Mouse (Mus musculus): ENCODE data around the gene Mmp14. TPM values are rescaled to one million over a fixed set of nuclear protein-coding genes. Genes with fewer than 3 reads are reported as not detected.

The Mmp14 gene
- polyA plus RNA-seq (2012; ENCODE audit: insufficient read depth, insufficient read length, low replicate concordance, missing spikeins), result not detected in 2 replicates

DNA sequence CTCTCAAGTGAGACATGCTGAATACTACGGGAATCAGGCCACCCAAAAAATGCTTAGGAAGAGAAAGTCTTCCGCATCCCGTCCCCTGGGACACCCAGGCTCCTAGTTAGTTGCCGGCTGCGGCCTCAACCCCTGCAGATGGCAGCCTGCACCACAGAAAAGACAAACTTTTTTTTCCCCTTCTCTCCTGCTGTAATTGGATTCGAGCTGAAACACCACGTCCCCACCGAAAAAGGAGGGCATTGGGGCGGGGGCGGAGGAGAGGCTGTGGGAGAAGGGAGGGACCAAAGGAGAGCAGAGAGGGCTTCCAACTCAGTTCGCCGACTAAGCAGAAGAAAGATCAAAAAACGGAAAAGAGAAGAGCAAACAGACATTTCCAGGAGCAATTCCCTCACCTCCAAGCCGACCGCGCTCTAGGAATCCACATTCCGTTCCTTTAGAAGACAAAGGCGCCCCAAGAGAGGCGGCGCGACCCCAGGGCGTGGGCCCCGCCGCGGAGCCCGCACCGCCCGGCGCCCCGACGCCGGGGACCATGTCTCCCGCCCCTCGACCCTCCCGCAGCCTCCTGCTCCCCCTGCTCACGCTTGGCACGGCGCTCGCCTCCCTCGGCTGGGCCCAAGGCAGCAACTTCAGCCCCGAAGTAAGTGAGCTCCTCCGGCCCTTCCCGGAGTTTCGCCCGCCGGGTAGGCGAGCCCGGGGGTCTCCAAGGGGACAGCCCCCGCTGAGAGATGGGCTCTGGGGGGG lies at the start of gene Mmp14:
Gene Mmp14, plus strand, starts transcription at position 279 of the 744 bp plus-strand sequence.
- peaks cover 18% of the 10 kb centered on the region for H3K4me1 ChIP-seq (ENCODE audit: control insufficient read depth, insufficient read depth, low read length)
- 1% methylated on average over 49 of the region's 49 CpGs for WGBS
- TF ChIP-seq CTCF (IDR thresholded peaks at IDR 0.05; ENCODE audit: insufficient read depth, low read depth, low read length) (no peak), POLR2A (IDR thresholded peaks at IDR 0.05; ENCODE audit: insufficient read depth, low read depth, low read length) (no peak)
- H3K4me3 ChIP-seq (ENCODE audit: insufficient read depth, low read depth, low read length), result peak within 1 kb of the TSS; percentile 46
- peak within 1 kb of the TSS; percentile 26; the same call in 1 of the 2 replicates for H3K27ac ChIP-seq (ENCODE audit: insufficient read depth, low read depth, low read length)

DNA sequence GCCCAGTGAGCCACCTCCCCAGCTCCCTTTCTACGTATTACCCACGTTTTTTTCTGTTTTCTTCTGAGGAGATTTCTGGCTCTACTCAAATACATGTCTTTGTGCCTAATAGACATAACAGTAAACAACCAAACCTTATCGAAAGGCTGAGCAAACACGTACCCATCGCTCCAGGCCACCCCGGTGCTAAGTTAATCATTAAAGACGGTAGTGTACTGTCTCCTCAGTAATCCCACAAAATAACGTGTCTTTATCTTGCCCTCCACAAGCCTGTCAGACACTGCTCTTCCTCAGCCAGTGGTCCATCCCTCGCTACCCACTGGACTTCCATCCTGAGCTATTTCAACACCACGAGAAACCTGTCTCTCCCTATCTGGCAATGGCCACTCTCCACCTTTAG lies 49.6 kb upstream of the Mmp14 start:
- Histone ChIP-seq H3K27ac (ENCODE audit: insufficient read depth, low read depth, low read length) (no peak overlapping the region), H3K4me3 (ENCODE audit: insufficient read depth, low read depth, low read length) (no peak overlapping the region), H3K4me1 (ENCODE audit: control insufficient read depth, insufficient read depth, low read length) (no peaks in the 10 kb centered on the region)
- TF ChIP-seq CTCF (IDR thresholded peaks at IDR 0.05; ENCODE audit: insufficient read depth, low read depth, low read length) (no peak), POLR2A (IDR thresholded peaks at IDR 0.05; ENCODE audit: insufficient read depth, low read depth, low read length) (no peak)
- WGBS, result 82% methylated on average over 10 of the region's 10 CpGs

DNA sequence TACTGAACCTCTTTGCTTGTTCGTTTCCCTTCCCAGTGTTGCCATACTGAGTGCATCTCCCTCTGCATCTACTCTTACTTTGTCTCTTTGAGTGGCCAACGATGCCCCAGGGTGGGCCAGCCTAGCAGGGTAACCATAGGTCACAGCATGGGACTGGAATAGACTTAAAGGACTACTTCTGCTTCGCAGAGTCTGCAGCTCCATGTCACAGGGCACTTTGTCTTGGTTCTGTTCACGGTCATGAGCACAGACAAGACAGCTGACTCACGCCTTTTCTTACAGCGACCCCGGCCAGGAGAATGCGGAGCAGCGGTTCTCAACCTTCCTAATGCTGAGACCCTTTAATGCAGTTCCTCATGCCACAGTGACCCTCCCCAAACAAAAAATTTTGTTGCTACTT lies 48.8 kb upstream of the Mmp14 start:
- no peaks in the 10 kb centered on the region for H3K4me1 ChIP-seq (ENCODE audit: control insufficient read depth, insufficient read depth, low read length)
- WGBS, result 60% methylated on average over 9 of the region's 9 CpGs
- TF ChIP-seq CTCF (IDR thresholded peaks at IDR 0.05; ENCODE audit: insufficient read depth, low read depth, low read length), result no peak
- TF ChIP-seq POLR2A (IDR thresholded peaks at IDR 0.05; ENCODE audit: insufficient read depth, low read depth, low read length), result no peak
- H3K27ac ChIP-seq (ENCODE audit: insufficient read depth, low read depth, low read length), result no peak overlapping the region
- H3K4me3 ChIP-seq (ENCODE audit: insufficient read depth, low read depth, low read length), result no peak overlapping the region

DNA sequence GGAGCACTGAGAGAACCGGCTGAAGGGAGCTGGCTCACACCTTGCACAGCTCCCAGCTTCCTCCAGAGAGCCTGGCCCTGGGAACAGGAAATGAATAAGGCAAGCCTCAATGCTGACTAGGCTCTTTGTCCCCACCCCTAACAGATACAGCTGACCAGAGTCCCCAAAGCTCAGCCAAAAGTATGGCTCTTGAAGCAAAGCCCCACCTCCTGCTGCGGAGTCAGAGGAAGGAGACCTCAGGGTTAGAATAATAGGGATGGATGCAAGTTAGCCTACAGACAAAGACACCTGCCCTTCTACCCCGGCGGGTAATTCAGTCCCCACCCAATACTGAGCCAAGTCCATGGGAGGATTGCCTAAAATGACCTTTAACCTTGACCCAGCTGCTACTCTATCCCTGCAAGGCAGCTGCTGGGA lies 48.0 kb upstream of the Mmp14 start:
- WGBS, result 36% methylated on average over 4 of the region's 4 CpGs
- H3K27ac ChIP-seq (ENCODE audit: insufficient read depth, low read depth, low read length), result no peak overlapping the region
- no peaks in the 10 kb centered on the region for H3K4me1 ChIP-seq (ENCODE audit: control insufficient read depth, insufficient read depth, low read length)
- no peak overlapping the region for H3K4me3 ChIP-seq (ENCODE audit: insufficient read depth, low read depth, low read length)
- TF ChIP-seq CTCF (IDR thresholded peaks at IDR 0.05; ENCODE audit: insufficient read depth, low read depth, low read length), result no peak
- no peak for TF ChIP-seq POLR2A (IDR thresholded peaks at IDR 0.05; ENCODE audit: insufficient read depth, low read depth, low read length)

DNA sequence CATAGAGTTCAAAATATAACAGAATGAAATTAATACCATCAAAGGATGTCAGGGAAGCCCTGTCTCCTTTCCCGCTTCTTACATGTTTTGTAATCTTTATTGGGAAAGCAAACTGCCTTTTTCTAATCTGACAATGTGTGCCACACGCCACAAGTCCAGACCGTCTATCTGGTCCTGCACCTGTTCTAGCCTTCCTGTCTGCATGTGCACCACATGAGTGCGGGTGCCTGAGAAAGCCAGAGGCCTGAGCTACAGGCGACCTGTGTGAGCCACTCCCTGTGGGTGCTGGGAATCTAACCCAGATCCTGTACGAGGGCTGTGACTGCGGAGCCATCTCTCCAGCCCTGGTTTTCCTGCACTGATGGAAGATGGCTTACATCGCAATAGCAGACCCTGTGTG lies 47.0 kb upstream of the Mmp14 start:
- no peak for TF ChIP-seq CTCF (IDR thresholded peaks at IDR 0.05; ENCODE audit: insufficient read depth, low read depth, low read length)
- no peak for TF ChIP-seq POLR2A (IDR thresholded peaks at IDR 0.05; ENCODE audit: insufficient read depth, low read depth, low read length)
- Histone ChIP-seq H3K4me3 (ENCODE audit: insufficient read depth, low read depth, low read length) (no peak overlapping the region), H3K27ac (ENCODE audit: insufficient read depth, low read depth, low read length) (no peak overlapping the region), H3K4me1 (ENCODE audit: control insufficient read depth, insufficient read depth, low read length) (no peaks in the 10 kb centered on the region)
- whole genome bisulfite sequencing, result 96% methylated on average over 8 of the region's 8 CpGs

DNA sequence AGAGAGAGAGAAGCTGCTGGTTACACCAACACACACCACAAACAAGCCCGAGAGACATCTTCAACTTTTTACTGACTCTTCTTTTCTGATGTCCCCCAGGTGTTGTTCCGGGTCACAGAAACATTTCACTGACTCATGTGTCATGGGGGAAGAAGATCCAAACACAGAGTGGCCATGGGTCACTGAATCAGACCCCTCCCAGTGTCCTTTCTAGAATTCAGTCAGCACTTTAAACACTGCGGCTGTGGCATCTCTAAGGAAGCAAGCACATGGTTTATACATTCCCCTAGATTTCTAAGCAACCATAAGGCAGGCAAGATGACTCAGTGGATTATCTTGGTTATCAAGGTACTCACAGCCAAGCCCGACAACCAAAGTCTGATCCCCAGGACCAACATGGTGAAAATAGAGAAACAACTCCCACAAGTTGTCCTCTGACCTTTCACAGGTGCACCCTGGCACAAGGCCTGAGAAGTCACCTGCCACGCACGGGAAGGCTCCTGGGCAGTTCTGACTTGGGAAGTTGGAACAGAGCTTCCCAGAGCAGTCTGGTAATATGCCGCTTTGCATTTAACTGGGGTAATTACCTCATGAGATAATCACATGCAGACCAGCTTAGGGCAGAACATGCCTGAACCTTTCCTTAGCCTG lies 45.3 kb upstream of the Mmp14 start:
- Histone ChIP-seq H3K4me1 (ENCODE audit: control insufficient read depth, insufficient read depth, low read length) (no peaks in the 10 kb centered on the region), H3K4me3 (ENCODE audit: insufficient read depth, low read depth, low read length) (no peak overlapping the region), H3K27ac (ENCODE audit: insufficient read depth, low read depth, low read length) (no peak overlapping the region)
- 91% methylated on average over 7 of the region's 7 CpGs for WGBS
- no peak for TF ChIP-seq POLR2A (IDR thresholded peaks at IDR 0.05; ENCODE audit: insufficient read depth, low read depth, low read length)
- no peak for TF ChIP-seq CTCF (IDR thresholded peaks at IDR 0.05; ENCODE audit: insufficient read depth, low read depth, low read length)

DNA sequence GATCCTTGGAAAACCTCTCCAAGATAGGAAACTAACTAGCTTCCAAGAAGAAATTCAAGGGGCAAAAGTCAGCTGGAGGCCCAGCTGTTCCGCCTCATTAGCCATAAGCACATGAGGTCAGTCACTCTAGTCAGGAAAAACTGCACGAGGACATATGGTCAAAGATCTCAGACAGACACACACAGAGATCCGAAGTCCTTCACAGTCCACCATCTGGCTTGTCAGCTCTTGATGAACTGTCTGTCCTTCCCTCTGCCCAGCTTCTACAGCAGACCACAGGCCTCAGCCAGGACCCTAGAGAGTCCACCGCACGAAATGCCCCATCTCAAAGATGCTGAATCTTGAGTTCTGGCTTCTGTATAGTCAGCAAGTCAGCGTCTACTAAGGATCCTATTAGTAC lies 43.9 kb upstream of the Mmp14 start:
- no peak overlapping the region for H3K4me3 ChIP-seq (ENCODE audit: insufficient read depth, low read depth, low read length)
- H3K4me1 ChIP-seq (ENCODE audit: control insufficient read depth, insufficient read depth, low read length), result no peaks in the 10 kb centered on the region
- TF ChIP-seq POLR2A (IDR thresholded peaks at IDR 0.05; ENCODE audit: insufficient read depth, low read depth, low read length) (no peak), CTCF (IDR thresholded peaks at IDR 0.05; ENCODE audit: insufficient read depth, low read depth, low read length) (no peak)
- H3K27ac ChIP-seq (ENCODE audit: insufficient read depth, low read depth, low read length), result no peak overlapping the region
- 89% methylated on average over 6 of the region's 6 CpGs for WGBS

DNA sequence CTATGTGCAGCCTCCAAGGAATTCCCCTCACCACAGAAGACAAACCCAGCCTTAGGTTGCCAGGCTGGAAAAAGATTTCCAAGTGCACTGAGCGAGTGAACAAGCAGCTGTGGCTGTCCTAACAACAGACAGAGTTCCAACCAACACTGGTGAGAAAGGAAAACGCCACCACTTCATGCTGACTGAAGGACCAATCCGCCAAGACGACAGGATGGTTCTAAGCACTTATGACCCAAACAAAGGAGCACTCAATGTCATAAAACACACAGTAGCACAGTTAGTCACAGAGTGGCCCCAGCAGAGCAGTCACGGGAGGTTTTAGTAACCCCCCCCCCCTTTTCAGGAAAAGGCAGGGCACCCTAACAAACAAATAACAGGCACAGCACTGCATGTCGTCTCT lies 40.6 kb upstream of the Mmp14 start:
- Histone ChIP-seq H3K27ac (ENCODE audit: insufficient read depth, low read depth, low read length) (no peak overlapping the region), H3K4me1 (ENCODE audit: control insufficient read depth, insufficient read depth, low read length) (no peaks in the 10 kb centered on the region), H3K4me3 (ENCODE audit: insufficient read depth, low read depth, low read length) (no peak overlapping the region)
- WGBS, result 47% methylated on average over 6 of the region's 6 CpGs
- TF ChIP-seq CTCF (IDR thresholded peaks at IDR 0.05; ENCODE audit: insufficient read depth, low read depth, low read length) (no peak), POLR2A (IDR thresholded peaks at IDR 0.05; ENCODE audit: insufficient read depth, low read depth, low read length) (no peak)

DNA sequence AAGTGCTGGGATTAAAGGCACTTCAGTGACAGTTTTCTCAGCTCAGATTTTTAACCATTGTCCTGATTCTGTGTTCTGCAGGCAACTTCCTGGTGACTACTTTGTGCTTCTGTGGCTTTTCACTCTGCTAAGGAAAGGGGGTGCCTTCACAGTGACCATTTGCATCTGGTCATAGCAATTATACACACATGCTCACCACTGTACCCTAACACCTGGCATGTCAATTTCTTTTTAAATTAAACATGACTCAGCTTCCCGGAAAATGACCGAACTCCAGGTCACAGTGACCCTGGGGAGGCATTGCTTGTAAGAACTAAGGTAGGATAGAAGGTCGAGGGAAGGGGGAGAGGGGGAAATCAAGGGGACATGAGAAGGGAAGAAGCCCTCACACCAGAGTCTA lies 37.6 kb upstream of the Mmp14 start:
- 77% methylated on average over 3 of the region's 3 CpGs for WGBS

More for the DNA sequence above, 37.6 kb upstream of the Mmp14 start:
- TF ChIP-seq POLR2A (IDR thresholded peaks at IDR 0.05; ENCODE audit: insufficient read depth, low read depth, low read length) (no peak), CTCF (IDR thresholded peaks at IDR 0.05; ENCODE audit: insufficient read depth, low read depth, low read length) (no peak)
- Histone ChIP-seq H3K4me3 (ENCODE audit: insufficient read depth, low read depth, low read length) (no peak overlapping the region), H3K4me1 (ENCODE audit: control insufficient read depth, insufficient read depth, low read length) (no peaks in the 10 kb centered on the region), H3K27ac (ENCODE audit: insufficient read depth, low read depth, low read length) (no peak overlapping the region)
